Mouse (Mus musculus): ENCODE measurements around the gene Hic1. TPM values are rescaled to one million over a fixed set of nuclear protein-coding genes. Genes with fewer than 3 reads are reported as not detected.
A peak's percentile ranks its signal among the peaks of the same experiment; 100 is the strongest.

Gene Hic1
- polyA plus RNA-seq, 1 experiment, result 3.8 TPM

GRCm38 (mm10) chr11:75204472-75204871 lies 35.2 kb upstream of the Hic1 start:
- H3K27ac ChIP-seq (ENCODE audit: insufficient read depth, low read length), result no peak overlapping the region
- H3K4me3 ChIP-seq (ENCODE audit: insufficient read depth, low read length), result no peak overlapping the region
- peaks cover 9% of the 10 kb centered on the region for H3K4me1 ChIP-seq (ENCODE audit: control insufficient read depth, insufficient read depth, low read length)
- TF ChIP-seq CTCF (IDR thresholded peaks at IDR 0.05; ENCODE audit: extremely low read depth, insufficient read depth, low read length), result no peak
- TF ChIP-seq POLR2A (IDR thresholded peaks at IDR 0.05; ENCODE audit: extremely low read depth, insufficient read depth, low read length), result no peak

DNA sequence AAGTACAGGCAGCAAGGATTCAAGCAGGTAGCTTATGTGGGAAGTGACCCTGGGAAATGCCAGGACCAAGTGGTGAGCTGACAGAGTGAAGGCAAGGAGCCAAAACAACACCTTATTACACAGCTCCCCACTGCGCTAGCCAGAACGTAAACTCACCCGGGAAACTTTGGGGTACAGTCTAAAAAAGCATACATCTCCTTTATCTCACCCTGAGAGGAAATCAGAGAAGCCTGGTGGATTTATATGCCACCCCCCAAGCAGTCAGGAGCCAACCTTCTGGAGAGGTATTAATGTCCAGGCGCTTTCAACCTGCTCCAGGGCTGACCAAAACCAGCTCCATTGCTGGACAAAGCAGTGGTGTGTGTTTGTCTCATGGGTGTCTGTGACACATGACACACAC lies 34.6 kb upstream of the Hic1 start:
- Histone ChIP-seq H3K4me3 (ENCODE audit: insufficient read depth, low read length) (no peak overlapping the region), H3K4me1 (ENCODE audit: control insufficient read depth, insufficient read depth, low read length) (peaks cover 10% of the 10 kb centered on the region), H3K27ac (ENCODE audit: insufficient read depth, low read length) (no peak overlapping the region)
- TF ChIP-seq CTCF (IDR thresholded peaks at IDR 0.05; ENCODE audit: extremely low read depth, insufficient read depth, low read length), result no peak
- TF ChIP-seq POLR2A (IDR thresholded peaks at IDR 0.05; ENCODE audit: extremely low read depth, insufficient read depth, low read length), result no peak

GRCm38 (mm10) chr11:75201721-75202120 lies 32.4 kb upstream of the Hic1 start:
- no peak for TF ChIP-seq POLR2A (IDR thresholded peaks at IDR 0.05; ENCODE audit: extremely low read depth, insufficient read depth, low read length)
- no peak for TF ChIP-seq CTCF (IDR thresholded peaks at IDR 0.05; ENCODE audit: extremely low read depth, insufficient read depth, low read length)
- H3K27ac ChIP-seq (ENCODE audit: insufficient read depth, low read length), result no peak overlapping the region
- H3K4me3 ChIP-seq (ENCODE audit: insufficient read depth, low read length), result no peak overlapping the region
- H3K4me1 ChIP-seq (ENCODE audit: control insufficient read depth, insufficient read depth, low read length), result peaks cover 10% of the 10 kb centered on the region

GRCm38 (mm10) chr11:75200935-75201334 lies 31.6 kb upstream of the Hic1 start:
- H3K4me3 ChIP-seq (ENCODE audit: insufficient read depth, low read length), result no peak overlapping the region
- no peak for TF ChIP-seq CTCF (IDR thresholded peaks at IDR 0.05; ENCODE audit: extremely low read depth, insufficient read depth, low read length)
- no peak for TF ChIP-seq POLR2A (IDR thresholded peaks at IDR 0.05; ENCODE audit: extremely low read depth, insufficient read depth, low read length)
- H3K4me1 ChIP-seq (ENCODE audit: control insufficient read depth, insufficient read depth, low read length), result peaks cover 10% of the 10 kb centered on the region
- no peak overlapping the region for H3K27ac ChIP-seq (ENCODE audit: insufficient read depth, low read length)

DNA sequence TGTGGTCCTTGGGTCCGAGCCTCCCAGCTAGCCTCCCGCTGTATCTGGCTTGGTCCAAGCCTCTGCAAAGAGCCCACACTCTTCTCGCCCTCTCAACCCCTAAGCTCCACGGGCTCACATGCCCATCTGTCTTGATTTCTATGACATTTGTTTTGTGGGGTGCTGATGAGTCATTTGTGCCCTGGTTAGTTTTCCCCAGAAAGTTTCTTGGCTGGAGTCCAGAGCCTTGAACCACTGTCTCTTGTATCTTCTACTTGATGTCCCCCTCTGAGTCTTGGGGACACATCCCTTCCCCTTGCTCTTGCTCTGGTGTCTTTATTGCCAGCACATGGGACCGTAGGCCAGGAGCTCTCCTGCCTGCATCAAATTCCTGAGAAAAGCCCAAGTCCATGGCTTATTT lies 30.6 kb upstream of the Hic1 start:
- Histone ChIP-seq H3K27ac (ENCODE audit: insufficient read depth, low read length) (no peak overlapping the region; the same call in 1 of the 2 replicates), H3K4me1 (ENCODE audit: control insufficient read depth, insufficient read depth, low read length) (peaks cover 8% of the 10 kb centered on the region), H3K4me3 (ENCODE audit: insufficient read depth, low read length) (no peak overlapping the region)
- TF ChIP-seq POLR2A (IDR thresholded peaks at IDR 0.05; ENCODE audit: extremely low read depth, insufficient read depth, low read length) (no peak), CTCF (IDR thresholded peaks at IDR 0.05; ENCODE audit: extremely low read depth, insufficient read depth, low read length) (no peak)

DNA sequence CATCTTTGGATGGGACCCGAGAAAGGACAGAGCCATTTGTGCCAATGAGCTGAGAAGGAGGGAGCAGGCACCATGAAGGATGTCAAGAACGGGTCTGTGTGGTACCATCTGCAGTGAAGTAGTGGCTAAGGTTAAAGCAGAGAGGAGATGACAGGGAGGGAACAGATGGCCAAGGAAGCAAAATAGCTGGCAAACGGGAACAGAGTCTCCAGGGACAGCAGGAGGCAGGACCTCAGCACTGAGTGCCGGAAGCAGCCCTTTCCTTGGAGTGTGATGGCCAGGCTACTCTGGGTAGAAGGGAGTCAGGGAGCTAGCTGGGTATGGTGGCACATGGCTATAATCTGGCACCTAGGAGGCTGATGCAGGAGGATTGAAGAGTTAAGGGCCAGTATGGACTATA lies 29.5 kb upstream of the Hic1 start:
- TF ChIP-seq POLR2A (IDR thresholded peaks at IDR 0.05; ENCODE audit: extremely low read depth, insufficient read depth, low read length) (no peak), CTCF (IDR thresholded peaks at IDR 0.05; ENCODE audit: extremely low read depth, insufficient read depth, low read length) (no peak)

DNA sequence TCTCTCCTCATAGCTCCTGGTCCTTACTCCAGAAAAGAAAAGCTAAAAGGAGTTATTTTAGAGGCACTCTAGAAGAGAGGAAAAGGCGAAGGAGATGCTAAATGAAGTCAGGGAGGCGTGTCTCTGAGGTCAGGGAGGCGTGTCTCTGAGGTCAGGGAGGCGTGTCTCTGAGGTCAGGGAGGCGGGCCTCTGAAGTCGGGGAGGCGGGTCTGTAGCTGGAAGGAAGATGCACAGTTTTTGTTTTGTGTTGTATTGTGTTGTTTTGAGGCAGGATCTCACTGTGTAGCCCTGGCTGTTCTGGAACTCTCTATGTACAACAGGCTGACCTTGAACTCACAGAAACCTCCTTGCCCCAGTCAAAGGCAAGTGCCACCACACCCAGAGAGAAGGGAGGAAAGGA lies 28.6 kb upstream of the Hic1 start:
- no peak overlapping the region for H3K4me3 ChIP-seq (ENCODE audit: insufficient read depth, low read length)
- H3K4me1 ChIP-seq (ENCODE audit: control insufficient read depth, insufficient read depth, low read length), result peaks cover 8% of the 10 kb centered on the region
- TF ChIP-seq CTCF (IDR thresholded peaks at IDR 0.05; ENCODE audit: extremely low read depth, insufficient read depth, low read length) (no peak), POLR2A (IDR thresholded peaks at IDR 0.05; ENCODE audit: extremely low read depth, insufficient read depth, low read length) (no peak)
- H3K27ac ChIP-seq (ENCODE audit: insufficient read depth, low read length), result no peak overlapping the region

More for the DNA sequence above, 29.5 kb upstream of the Hic1 start:
- H3K4me3 ChIP-seq (ENCODE audit: insufficient read depth, low read length), result no peak overlapping the region
- H3K27ac ChIP-seq (ENCODE audit: insufficient read depth, low read length), result no peak overlapping the region
- H3K4me1 ChIP-seq (ENCODE audit: control insufficient read depth, insufficient read depth, low read length), result peaks cover 8% of the 10 kb centered on the region

- TF ChIP-seq CTCF (IDR thresholded peaks at IDR 0.05; ENCODE audit: extremely low read depth, insufficient read depth, low read length) (no peak), POLR2A (IDR thresholded peaks at IDR 0.05; ENCODE audit: extremely low read depth, insufficient read depth, low read length) (no peak)
- peaks cover 7% of the 10 kb centered on the region for H3K4me1 ChIP-seq (ENCODE audit: control insufficient read depth, insufficient read depth, low read length)
- H3K27ac ChIP-seq (ENCODE audit: insufficient read depth, low read length), result no peak overlapping the region; the same call in 1 of the 2 replicates
- H3K4me3 ChIP-seq (ENCODE audit: insufficient read depth, low read length), result peak overlapping the region; percentile 74
Observed at GRCm38 (mm10) chr11:75196131-75196530, 26.8 kb upstream of the Hic1 start.

GRCm38 (mm10) chr11:75194850-75195461 lies 25.6 kb upstream of the Hic1 start:
- H3K4me1 ChIP-seq (ENCODE audit: control insufficient read depth, insufficient read depth, low read length), result peaks cover 7% of the 10 kb centered on the region
- TF ChIP-seq CTCF (IDR thresholded peaks at IDR 0.05; ENCODE audit: extremely low read depth, insufficient read depth, low read length), result no peak
- TF ChIP-seq POLR2A (IDR thresholded peaks at IDR 0.05; ENCODE audit: extremely low read depth, insufficient read depth, low read length), result no peak
- peak overlapping the region; percentile 72; the same call in 1 of the 2 replicates for H3K27ac ChIP-seq (ENCODE audit: insufficient read depth, low read length)
- H3K4me3 ChIP-seq (ENCODE audit: insufficient read depth, low read length), result peak overlapping the region; percentile 74

- H3K27ac ChIP-seq (ENCODE audit: insufficient read depth, low read length), result peak overlapping the region; percentile 72; the same call in 1 of the 2 replicates
- H3K4me1 ChIP-seq (ENCODE audit: control insufficient read depth, insufficient read depth, low read length), result peaks cover 4% of the 10 kb centered on the region; the same call in 1 of the 2 replicates
- TF ChIP-seq POLR2A (IDR thresholded peaks at IDR 0.05; ENCODE audit: extremely low read depth, insufficient read depth, low read length), result no peak
- TF ChIP-seq CTCF (IDR thresholded peaks at IDR 0.05; ENCODE audit: extremely low read depth, insufficient read depth, low read length), result no peak
- peak overlapping the region; percentile 74 for H3K4me3 ChIP-seq (ENCODE audit: insufficient read depth, low read length)
Observed at GRCm38 (mm10) chr11:75194121-75194849, 25.0 kb upstream of the Hic1 start.
